Mouse (Mus musculus) brain, embryonic 14.5 days (tissue): ENCODE data around the gene Gm2a.

Experiments
- CTCF ChIP-seq: fragments of 200-500 bp; IDR thresholded peaks from 2 replicates; pipeline ENCODE4 v1.5.1; 2012; ENCODE audit warnings: inconsistent platforms, mild to moderate bottlenecking, moderate library complexity, borderline replicate concordance; ENCODE audit not compliant: insufficient read depth, insufficient read length; ENCODE audit errors: extremely low read depth
- POLR2A ChIP-seq: fragments of 200-500 bp; IDR thresholded peaks from 2 replicates; pipeline ENCODE4 v1.6.1; 2012; ENCODE audit warnings: mild to moderate bottlenecking, inconsistent platforms, borderline replicate concordance; ENCODE audit not compliant: poor library complexity, insufficient read depth, insufficient read length, severe bottlenecking; ENCODE audit errors: extremely low read depth

DNA sequence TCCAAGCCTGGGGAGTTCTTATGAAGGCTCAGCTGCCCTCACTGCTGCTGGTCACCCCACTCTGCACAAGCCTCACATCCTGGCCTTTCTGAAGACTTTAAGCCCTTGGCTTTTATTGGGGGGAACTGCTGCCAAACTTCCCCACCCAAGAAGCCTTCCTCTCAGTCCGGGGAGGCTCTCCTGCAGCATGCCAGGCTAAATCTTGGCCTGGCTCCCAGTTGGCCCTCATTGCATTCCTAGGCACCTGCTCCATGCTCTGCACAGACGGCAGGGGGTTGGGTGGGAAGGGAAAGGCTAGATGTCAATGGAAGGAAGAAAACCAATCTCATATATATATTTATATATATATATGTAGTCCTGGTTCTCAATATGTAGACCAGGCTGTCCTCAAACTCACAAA is 22.3 kb upstream of the Gm2a start:
- TF ChIP-seq CTCF = no peak
- TF ChIP-seq POLR2A = no peak
